Mouse (Mus musculus): ENCODE results near the gene Mrgbp.

Gene Mrgbp

DNA sequence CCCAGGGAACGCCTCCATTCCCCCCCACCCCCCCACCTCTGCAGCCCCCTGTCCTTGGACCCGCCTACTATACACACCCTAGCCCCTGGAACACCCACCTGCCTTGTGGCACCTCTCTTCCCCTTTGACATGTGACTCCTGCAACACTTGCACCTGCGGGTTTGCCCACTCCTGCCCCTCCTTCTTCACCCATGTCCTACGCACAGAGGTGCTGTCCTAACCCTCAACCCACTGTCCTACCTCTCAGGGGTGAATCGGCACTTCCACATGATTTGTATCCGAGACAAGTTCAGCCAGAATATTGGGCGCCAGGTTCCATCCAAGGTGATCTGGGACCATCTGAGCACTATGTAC, 2.0 kb downstream of the Mrgbp start:
- in situ Hi-C loops (cut with MboI; ENCODE audit: unreplicated experiment in 2 of 2), result loop anchor here (5.0 to 25.0 kb wide), 4 partner anchors 94 to 671 kb away; partner anchors contain the start of genes Psma7 (in 1 of the 2) and Ss18l1 (in 1 of the 2)

DNA sequence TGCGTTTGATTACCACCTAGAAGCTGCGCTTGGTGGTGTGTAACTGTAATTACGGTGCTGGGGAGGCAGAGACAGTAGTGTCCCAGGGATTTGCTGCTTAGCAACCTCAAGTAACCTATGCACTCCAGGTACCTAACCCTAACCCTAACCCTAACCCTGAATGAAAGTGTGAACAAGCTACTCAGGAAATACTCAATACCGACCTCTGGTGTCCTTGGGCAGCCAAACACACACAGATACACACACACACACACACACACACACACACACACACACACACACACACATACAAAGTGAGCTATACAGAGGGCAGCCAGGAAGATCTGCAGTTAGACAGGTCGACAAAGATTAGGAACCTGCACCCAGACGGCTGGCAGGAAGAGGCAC, 7.6 kb downstream of the Mrgbp start:
- in situ Hi-C loops (cut with MboI; ENCODE audit: unreplicated experiment in 2 of 2), result loop anchor here in 1 of 2 experiments (25.0 kb wide), 2 partner anchors 551 to 676 kb away; partner anchors contain the start of genes Psma7 and Ss18l1

GRCm38 (mm10) chr2:180589123-180589831, 8.2 kb downstream of the Mrgbp start, which contains the start of gene Ogfr:
Gene Ogfr (plus strand): TSS chr2:180589245.
- in situ Hi-C loops (cut with MboI; ENCODE audit: unreplicated experiment in 2 of 2), result loop anchor here in 1 of 2 experiments (25.0 kb wide), 2 partner anchors 552 to 677 kb away; partner anchors contain the start of genes Psma7 and Ss18l1

GRCm38 (mm10) chr2:180597490-180597889, 16.4 kb downstream of the Mrgbp start, which contains the start of gene Col9a3:
Gene Col9a3 (plus strand): TSS chr2:180597790.
- in situ Hi-C loops (cut with MboI; ENCODE audit: unreplicated experiment in 2 of 2), result loop anchor here in 1 of 2 experiments (25.0 kb wide), 2 partner anchors 560 to 685 kb away; partner anchors contain the start of genes Psma7 and Ss18l1

DNA sequence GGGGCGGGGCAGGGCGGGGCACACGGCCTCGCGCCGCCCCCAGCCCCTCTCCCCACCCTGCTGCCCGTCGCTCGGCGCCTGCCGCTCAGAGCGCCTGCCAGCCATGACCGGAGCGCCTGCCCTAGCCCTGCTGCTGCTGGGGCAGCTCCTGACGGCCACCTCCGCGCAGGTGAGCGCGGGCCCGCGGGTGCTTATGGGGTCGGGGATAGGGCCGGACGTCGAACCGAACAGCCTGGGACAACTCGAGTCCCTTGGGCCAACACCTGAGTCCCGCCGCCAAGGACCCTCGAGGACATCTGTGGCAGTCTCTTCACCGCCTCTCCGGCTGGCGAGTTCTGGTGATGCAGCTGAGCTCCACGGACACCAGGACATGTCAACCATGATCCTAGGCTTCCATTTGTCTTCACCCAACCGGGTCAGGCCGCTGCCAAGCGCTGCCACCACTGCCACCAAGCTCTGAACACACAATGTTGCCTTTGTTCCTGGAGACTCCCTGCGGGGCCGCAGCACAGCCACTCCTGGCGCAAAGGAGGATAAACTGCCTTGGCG, 17.1 kb downstream of the Mrgbp start:
- in situ Hi-C loops (cut with MboI; ENCODE audit: unreplicated experiment in 2 of 2), result loop anchor here in 1 of 2 experiments (25.0 kb wide), 2 partner anchors 561 to 686 kb away; partner anchors contain the start of genes Psma7 and Ss18l1

- in situ Hi-C loops (cut with MboI; ENCODE audit: unreplicated experiment in 2 of 2), result no loop called here
Observed at GRCm38 (mm10) chr2:180600569-180601021, 19.5 kb downstream of the Mrgbp start.

DNA sequence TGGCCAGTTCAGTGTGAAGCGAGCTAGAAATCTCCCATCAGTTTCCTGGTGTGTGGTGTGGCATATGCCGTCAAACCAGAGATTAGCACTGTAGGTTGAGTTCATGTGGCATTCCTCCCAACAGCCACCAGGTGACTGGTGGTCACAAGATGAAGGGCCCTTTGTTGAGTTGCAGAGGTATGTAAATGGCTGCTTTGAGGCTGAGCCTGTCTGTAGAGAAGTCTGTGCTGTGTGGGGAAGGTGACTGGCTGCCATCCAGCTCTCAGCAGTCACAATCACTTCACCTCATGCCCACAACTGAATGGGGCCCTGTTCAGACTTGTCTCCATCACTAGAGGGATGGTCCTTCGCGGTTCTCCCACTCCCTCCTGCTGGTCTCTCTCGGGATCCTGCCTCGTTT, 23.7 kb downstream of the Mrgbp start:
- in situ Hi-C loops (cut with MboI; ENCODE audit: unreplicated experiment in 2 of 2), result no loop called here

GRCm38 (mm10) chr2:180610283-180610682, 29.2 kb downstream of the Mrgbp start:
- in situ Hi-C loops (cut with MboI; ENCODE audit: unreplicated experiment in 2 of 2), result no loop called here

- in situ Hi-C loops (cut with MboI; ENCODE audit: unreplicated experiment in 2 of 2), result no loop called here
Observed at GRCm38 (mm10) chr2:180611882-180612281, 30.8 kb downstream of the Mrgbp start.
